Mouse (Mus musculus) testis, adult 2 months (tissue): ENCODE results near the gene Hdac9.

ENCODE experiments used
- CTCF ChIP-seq: fragments of 200-500 bp; IDR thresholded peaks from 2 replicates; pipeline ENCODE4 v1.5.1; 2012; ENCODE audit warnings: low read depth, mild to moderate bottlenecking, inconsistent platforms, low read length, moderate library complexity; ENCODE audit not compliant: control insufficient read depth, insufficient read depth, insufficient replicate concordance
- POLR2A ChIP-seq: fragments of 200-500 bp; IDR thresholded peaks from 2 replicates; pipeline ENCODE4 v1.6.1; 2012; ENCODE audit warnings: low read depth, mild to moderate bottlenecking, inconsistent platforms, low read length, moderate library complexity; ENCODE audit not compliant: control insufficient read depth

- TF ChIP-seq CTCF (no peak), POLR2A (no peak)
Measured at GRCm38 (mm10) chr12:34334455-34335084, 582.3 kb downstream of the Hdac9 start.
